Mouse (Mus musculus) layer of hippocampus, postnatal 14 days (tissue): ENCODE measurements at regions not wholly inside any gene's neighbourhood (a gene's known extent, or its start where the extent isn't known, plus 50 kb on each side); places are given as distances from the start of the nearest gene placed in this dataset.

Experiments used
- DNase-seq, 2 experiments: peaks; one replicate each; pipeline ENCODE4 v3.0.0; 2021 to 2022; ENCODE audit warnings: low spot score in 2 of 2, mixed read lengths in 1 of 2

GRCm38 (mm10) chr7:69865801-69866200, 500.7 kb downstream of the Nr2f2 start:
- DNase-seq, result no peak

- DNase-seq, result no peak
These were observed 521.8 kb downstream of the Nr2f2 start for GRCm38 (mm10) chr7:69844631-69845324.

GRCm38 (mm10) chr7:69837379-69837778, 529.2 kb downstream of the Nr2f2 start:
- DNase-seq, result no peak

- DNase-seq, result no peak
These were observed 539.3 kb downstream of the Nr2f2 start for GRCm38 (mm10) chr7:69827251-69827650.

- no peak for DNase-seq
These were observed 546.0 kb downstream of the Nr2f2 start for GRCm38 (mm10) chr7:69820570-69820969.

- no peak for DNase-seq
These were observed 554.2 kb downstream of the Nr2f2 start for GRCm38 (mm10) chr7:69812301-69812700.

- peak; percentile 29 to 45 for DNase-seq
These were observed 555.7 kb downstream of the Nr2f2 start for GRCm38 (mm10) chr7:69810873-69811272.

GRCm38 (mm10) chr7:69807220-69807619, 559.3 kb downstream of the Nr2f2 start:
- no peak for DNase-seq

- no peak for DNase-seq
These were observed 595.6 kb downstream of the Nr2f2 start for GRCm38 (mm10) chr7:69770980-69771348.

GRCm38 (mm10) chr7:69770313-69770979, 596.1 kb downstream of the Nr2f2 start:
- DNase-seq, result no peak

- DNase-seq, result no peak
These were observed 600.1 kb downstream of the Nr2f2 start for GRCm38 (mm10) chr7:69766451-69766850.

GRCm38 (mm10) chr7:69740495-69740894, 626.0 kb downstream of the Nr2f2 start:
- no peak for DNase-seq

GRCm38 (mm10) chr7:69738998-69739397, 627.5 kb downstream of the Nr2f2 start:
- DNase-seq, result peak; percentile 3 to 7

- DNase-seq, result no peak
These were observed 651.5 kb downstream of the Nr2f2 start for GRCm38 (mm10) chr7:69715081-69715480.

GRCm38 (mm10) chr7:69670211-69670610, 696.3 kb downstream of the Nr2f2 start:
- peak in 1 of 2 experiments; percentile 8 for DNase-seq

GRCm38 (mm10) chr7:69655583-69655982, 711.0 kb downstream of the Nr2f2 start:
- no peak for DNase-seq

GRCm38 (mm10) chr7:69645449-69645848, 721.1 kb downstream of the Nr2f2 start:
- DNase-seq, result no peak

- peak; percentile 5 for DNase-seq
These were observed 724.9 kb downstream of the Nr2f2 start for GRCm38 (mm10) chr7:69641652-69642051.

GRCm38 (mm10) chr7:69599866-69600265, 766.7 kb downstream of the Nr2f2 start:
- no peak for DNase-seq

- DNase-seq, result no peak
These were observed 780.8 kb downstream of the Nr2f2 start for GRCm38 (mm10) chr7:69585716-69586115.

- no peak for DNase-seq
These were observed 781.4 kb downstream of the Nr2f2 start for GRCm38 (mm10) chr7:69585131-69585530.

GRCm38 (mm10) chr7:69584516-69584915, 782.0 kb downstream of the Nr2f2 start:
- no peak for DNase-seq

GRCm38 (mm10) chr7:69583901-69584300, 782.6 kb downstream of the Nr2f2 start:
- DNase-seq, result no peak
